Mouse (Mus musculus): ENCODE results near the gene Uba7.

The Uba7 gene

GRCm38 (mm10) chr9:107962916-107963315 is 12.4 kb upstream of the Uba7 start:
- no peak for DNase-seq

GRCm38 (mm10) chr9:107963700-107964099 is 11.6 kb upstream of the Uba7 start:
- DNase-seq: peak; percentile 91

GRCm38 (mm10) chr9:107964681-107965080 is 10.6 kb upstream of the Uba7 start:
- DNase-seq: no peak

- DNase-seq: no peak
These were observed 8.6 kb upstream of the Uba7 start for GRCm38 (mm10) chr9:107966676-107967075.

- no peak for DNase-seq
These were observed 7.9 kb upstream of the Uba7 start for GRCm38 (mm10) chr9:107967437-107967836.

- DNase-seq: no peak
These were observed 6.8 kb upstream of the Uba7 start for GRCm38 (mm10) chr9:107968531-107968930.

GRCm38 (mm10) chr9:107970311-107970710 is 5.0 kb upstream of the Uba7 start:
- no peak for DNase-seq

GRCm38 (mm10) chr9:107971690-107972541 is 3.4 kb upstream of the Uba7 start:
- no peak for DNase-seq

- no peak for DNase-seq
These were observed 674 bp upstream of the Uba7 start for GRCm38 (mm10) chr9:107974491-107975171.

GRCm38 (mm10) chr9:107978815-107979214 is 3.5 kb downstream of the Uba7 start:
- no peak for DNase-seq

- DNase-seq: no peak
These were observed 6.6 kb downstream of the Uba7 start for GRCm38 (mm10) chr9:107981684-107982605.

GRCm38 (mm10) chr9:107982681-107983346 is 7.5 kb downstream of the Uba7 start, which contains the start of gene Gm20661:
TSS of gene Gm20661 (plus strand) at chr9:107983058.
- DNase-seq: no peak

- DNase-seq: peak; percentile 29
These were observed 8.2 kb downstream of the Uba7 start for GRCm38 (mm10) chr9:107983421-107983890.

- DNase-seq: no peak
These were observed 8.9 kb downstream of the Uba7 start for GRCm38 (mm10) chr9:107984052-107984753.

- DNase-seq: no peak
These were observed 9.4 kb downstream of the Uba7 start for GRCm38 (mm10) chr9:107984754-107985055.

GRCm38 (mm10) chr9:107985131-107986119 is 10.1 kb downstream of the Uba7 start, which contains the start of gene Inka1:
TSS of gene Inka1 (minus strand) at chr9:107985879.
- peak; percentile 70 for DNase-seq

GRCm38 (mm10) chr9:107986376-107986775 is 11.1 kb downstream of the Uba7 start:
- DNase-seq: peak; percentile 79

- DNase-seq: no peak
These were observed 12.6 kb downstream of the Uba7 start for GRCm38 (mm10) chr9:107987950-107988349.

- no peak for DNase-seq
These were observed 16.9 kb downstream of the Uba7 start, which contains the start of gene Cdhr4 for GRCm38 (mm10) chr9:107992197-107992596. TSS of gene Cdhr4 (plus strand) at chr9:107992497.

GRCm38 (mm10) chr9:107993013-107993412 is 17.7 kb downstream of the Uba7 start:
- no peak for DNase-seq
